Mouse (Mus musculus) limb, embryonic 14.5 days (tissue): ENCODE data around the gene Ngf. TPM values are rescaled to one million over a fixed set of nuclear protein-coding genes. Genes with fewer than 3 reads are reported as not detected.

Source experiments
- ATAC-seq: fragments of 200-750 bp; cut with Nextera tagmentation; 2 replicates; pipeline ENCODE4 v1.8.0; 2017; ENCODE audit warnings: low read depth, moderate number of reproducible peaks, moderate TSS enrichment; ENCODE audit not compliant: low FRiP score
- DNase-seq: peaks from one replicate; pipeline ENCODE4 v3.0.0-alpha.2; 2015; ENCODE audit warnings: low spot score
- H3K27ac ChIP-seq: fragments of 300-500 bp; sonication (generic); replicated peaks from 2 replicates; pipeline ENCODE4 v1.5.1; 2014; ENCODE audit warnings: low read depth, mild to moderate bottlenecking, low read length, moderate library complexity, mixed read lengths
- H3K27me3 ChIP-seq: fragments of 300-500 bp; sonication (generic); 2 replicates; pipeline ENCODE4 v1.6.1; 2014; ENCODE audit warnings: low read length, mixed read lengths; ENCODE audit not compliant: control insufficient read depth, insufficient read depth
- H3K36me3 ChIP-seq: fragments of 300-500 bp; sonication (generic); 2 replicates; pipeline ENCODE4 v1.6.1; 2014; ENCODE audit warnings: mild to moderate bottlenecking, low read length, moderate library complexity, mixed read lengths; ENCODE audit not compliant: control insufficient read depth, insufficient read depth
- H3K4me1 ChIP-seq: fragments of 300-500 bp; sonication (generic); 2 replicates; pipeline ENCODE4 v1.6.1; 2014; ENCODE audit warnings: antibody characterized with exemption, low read length, mixed read lengths; ENCODE audit not compliant: control insufficient read depth, insufficient read depth
- H3K4me2 ChIP-seq: fragments of 300-500 bp; sonication (generic); replicated peaks from 2 replicates; pipeline ENCODE4 v1.6.1; 2014; ENCODE audit warnings: low read depth, mild to moderate bottlenecking, low read length, moderate library complexity; ENCODE audit not compliant: severe bottlenecking
- H3K4me3 ChIP-seq: fragments of 300-500 bp; sonication (generic); replicated peaks from 2 replicates; pipeline ENCODE4 v1.5.1; 2014; ENCODE audit warnings: low read length
- H3K9ac ChIP-seq: fragments of 300-500 bp; sonication (generic); 2 replicates; pipeline ENCODE4 v1.6.1; 2014; ENCODE audit warnings: mild to moderate bottlenecking, low read depth, low read length, moderate library complexity; ENCODE audit not compliant: severe bottlenecking
- H3K9me3 ChIP-seq: fragments of 300-500 bp; sonication (generic); 2 replicates; pipeline ENCODE4 v1.6.1; 2016; ENCODE audit warnings: low read length; ENCODE audit not compliant: control insufficient read depth
- POLR2A ChIP-seq: fragments of 200-500 bp; IDR thresholded peaks from 2 replicates; pipeline ENCODE4 v1.8.0; 2012; ENCODE audit warnings: inconsistent platforms, mild to moderate bottlenecking, moderate library complexity, borderline replicate concordance; ENCODE audit not compliant: insufficient read depth, insufficient read length; ENCODE audit errors: extremely low read depth
- WGBS: fragments of 180-500 bp; shearing (Covaris S2); extraction: QIAGEN DNeasy Blood & Tissue Kit; methylation state at CpG from one replicate; pipeline ENCODE4 v1.1.7; 2014; 5-methylcytosine and 5-hydroxymethylcytosine counted together
- polyA plus RNA-seq, 2 experiments: library from polyadenylated mRNA; depleted of rRNA in 1 of 2; stranded (reverse) in 1 of 2; unstranded in 1 of 2; fragments of >200 nt; fragmentation: Nextera tagmentation in 1 of 2; extraction: Ambion mirVana in 1 of 2; gene quantifications; 2 replicates each; pipeline versions ENCODE4 v1.2.1 to v1.2.3; 2012 to 2014

Gene Ngf
- polyA plus RNA-seq, 2 experiments = 14.6 to 42.0 TPM

DNA sequence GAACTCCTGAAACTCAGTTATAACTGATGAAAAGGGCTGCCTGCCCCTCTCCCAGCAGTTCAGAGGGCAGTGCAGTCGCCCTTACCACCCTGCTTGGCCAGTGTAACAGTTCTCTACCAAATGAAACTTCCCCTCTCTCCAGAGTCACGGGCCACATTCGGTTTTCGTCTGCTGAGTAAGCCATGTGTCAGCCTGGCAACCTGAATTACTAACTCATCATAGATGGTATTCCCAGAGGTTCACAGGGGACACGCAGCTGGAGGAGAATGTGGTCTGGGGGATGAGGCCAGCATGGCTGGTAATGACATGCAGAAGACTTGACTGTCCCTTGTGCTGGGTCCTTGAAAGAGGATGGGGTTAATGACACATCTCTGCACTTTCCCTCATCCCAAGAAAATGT is 1.5 kb downstream of the Ngf start:
- Histone ChIP-seq H3K4me1 (peaks cover 11% of the 10 kb centered on the region; the same call in 1 of the 2 replicates), H3K27me3 (0 out of 2 replicates have a peak, but pooled peaks cover 4% of the 10 kb centered on the region), H3K4me2 (peak overlapping the region; percentile 58), H3K9ac (no peak overlapping the region), H3K27ac (no peak overlapping the region), H3K9me3 (no peaks in the 10 kb centered on the region), H3K4me3 (peak overlapping the region; percentile 49), H3K36me3 (no peaks in the 10 kb centered on the region)
- 42% methylated on average over 5 of the region's 5 CpGs for WGBS
- DNase-seq (no peak), ATAC-seq (no peak)
- TF ChIP-seq POLR2A = no peak

DNA sequence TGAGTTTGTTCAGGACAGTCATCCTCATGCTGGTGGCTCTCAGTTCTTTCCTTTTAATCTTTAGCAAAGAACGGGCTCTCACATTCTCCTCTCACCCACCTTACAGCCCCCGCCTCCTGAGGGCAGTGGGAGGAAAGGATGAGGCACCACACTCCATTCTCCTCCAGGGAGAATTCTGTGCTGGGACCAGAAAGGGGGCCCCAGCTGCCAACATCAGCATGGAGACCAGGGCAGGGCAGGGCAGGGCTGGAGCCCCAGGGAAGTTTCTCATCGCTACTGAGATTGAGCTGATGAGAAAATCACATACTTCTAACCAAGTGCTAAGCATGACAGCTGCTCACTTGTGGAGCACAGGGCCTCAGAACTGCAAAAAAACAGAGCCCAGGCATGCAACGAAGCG is 2.1 kb downstream of the Ngf start:
- H3K4me3 ChIP-seq = peak overlapping the region; percentile 49; the same call in 1 of the 2 replicates
- no peak overlapping the region for H3K27ac ChIP-seq
- no peaks in the 10 kb centered on the region for H3K9me3 ChIP-seq
- H3K4me1 ChIP-seq = peaks cover 11% of the 10 kb centered on the region; the same call in 1 of the 2 replicates
- no peaks in the 10 kb centered on the region for H3K36me3 ChIP-seq
- ATAC-seq (no peak), DNase-seq (no peak)
- 0 out of 2 replicates have a peak, but pooled peaks cover 4% of the 10 kb centered on the region for H3K27me3 ChIP-seq
- no peak for TF ChIP-seq POLR2A
- H3K9ac ChIP-seq = no peak overlapping the region
- WGBS = 52% methylated on average over 5 of the region's 5 CpGs
- peak overlapping the region; percentile 58 for H3K4me2 ChIP-seq

DNA sequence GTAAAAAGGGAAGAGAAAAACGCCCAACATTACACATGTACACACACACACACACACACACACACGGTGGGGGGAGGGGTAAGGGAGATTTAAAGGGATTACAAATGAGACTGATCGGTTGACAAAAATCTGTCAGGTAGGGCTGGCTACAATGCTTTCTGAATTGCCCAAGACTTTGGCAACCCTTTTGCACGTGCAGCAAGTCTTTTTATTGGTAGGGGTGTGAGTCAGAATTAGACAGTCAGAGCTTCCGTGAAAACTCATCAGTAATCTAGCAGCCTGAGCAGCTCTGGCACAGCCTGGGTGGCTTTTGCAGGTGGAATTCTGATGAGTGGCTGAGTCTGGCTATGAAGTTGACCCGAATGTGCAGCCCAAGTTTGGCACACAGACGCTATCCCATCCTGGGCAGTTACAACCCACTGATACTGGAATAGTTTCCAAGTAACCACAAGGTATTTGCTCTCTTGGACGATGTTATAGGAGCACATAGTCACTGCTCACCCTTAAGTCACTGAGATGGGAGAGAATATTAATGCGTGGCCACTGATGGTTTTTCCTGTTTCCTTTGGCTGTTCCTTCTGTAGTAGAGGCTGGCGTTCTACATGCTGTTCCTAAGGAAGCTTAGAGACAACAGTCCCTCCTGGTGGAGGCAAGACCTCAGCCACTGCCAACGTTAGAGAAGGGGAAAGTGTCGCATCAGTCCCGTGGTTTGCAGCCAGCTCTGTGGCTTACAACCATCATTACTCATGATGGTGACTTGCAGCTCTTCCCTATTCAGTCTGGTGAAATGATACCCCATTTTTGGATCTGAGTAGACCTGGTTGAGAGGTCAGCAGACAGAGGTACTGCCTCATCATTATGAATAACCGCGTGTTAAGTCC is 4.8 kb downstream of the Ngf start:
- H3K4me2 ChIP-seq = no peak overlapping the region
- 76% methylated on average over 15 of the region's 15 CpGs for WGBS
- H3K4me3 ChIP-seq = no peak overlapping the region
- H3K9me3 ChIP-seq = no peaks in the 10 kb centered on the region
- DNase-seq (no peak), ATAC-seq (no peak)
- no peak overlapping the region for H3K9ac ChIP-seq
- H3K36me3 ChIP-seq = no peaks in the 10 kb centered on the region
- 0 out of 2 replicates have a peak, but pooled peaks cover 4% of the 10 kb centered on the region for H3K27me3 ChIP-seq
- no peak overlapping the region for H3K27ac ChIP-seq
- peaks cover 14% of the 10 kb centered on the region for H3K4me1 ChIP-seq
- TF ChIP-seq POLR2A = no peak

DNA sequence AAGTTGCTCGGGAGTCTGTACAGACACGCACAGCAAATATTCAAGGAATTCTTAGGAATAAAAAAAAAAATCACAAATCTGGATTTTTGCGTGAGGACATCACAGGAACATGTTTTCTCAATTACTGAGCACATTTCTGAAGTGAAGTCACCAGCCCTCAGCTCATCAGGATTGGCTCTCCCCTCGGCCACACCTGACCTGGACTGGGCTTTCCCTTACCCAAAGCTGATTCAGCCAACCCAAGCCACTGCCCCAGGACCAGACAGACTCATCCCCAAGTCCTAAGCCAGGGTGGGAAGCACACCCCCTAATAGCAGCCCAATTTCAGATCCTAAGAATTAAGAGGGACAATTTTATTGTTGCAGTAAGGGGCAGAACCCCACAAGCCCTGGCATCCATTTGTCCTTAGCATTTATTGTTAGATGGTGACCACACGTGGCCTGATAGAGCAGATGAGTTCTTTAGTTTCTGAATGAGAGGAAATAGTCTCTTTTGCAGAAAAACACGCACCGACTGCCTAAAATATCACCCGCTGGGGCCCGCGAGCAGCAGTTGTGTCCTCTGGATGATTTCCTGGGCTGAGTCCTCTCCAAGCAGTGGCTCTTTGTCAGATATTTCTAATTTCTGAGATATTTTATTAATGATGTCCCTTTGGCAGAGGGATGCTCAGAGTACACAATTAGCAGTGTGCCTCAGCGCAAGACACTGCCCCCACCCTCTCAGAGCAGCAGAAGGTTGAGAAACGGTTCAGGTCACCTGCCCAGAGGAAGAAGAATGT is 8.4 kb downstream of the Ngf start:
- no peaks in the 10 kb centered on the region for H3K9me3 ChIP-seq
- H3K27ac ChIP-seq = no peak overlapping the region
- no peak for TF ChIP-seq POLR2A
- no peaks in the 10 kb centered on the region for H3K27me3 ChIP-seq
- no peak overlapping the region for H3K4me2 ChIP-seq
- WGBS = 65% methylated on average over 12 of the region's 12 CpGs
- DNase-seq (peak; percentile 30), ATAC-seq (no peak)
- H3K4me1 ChIP-seq = peaks cover 5% of the 10 kb centered on the region
- no peak overlapping the region for H3K9ac ChIP-seq
- H3K4me3 ChIP-seq = no peak overlapping the region
- H3K36me3 ChIP-seq = no peaks in the 10 kb centered on the region

DNA sequence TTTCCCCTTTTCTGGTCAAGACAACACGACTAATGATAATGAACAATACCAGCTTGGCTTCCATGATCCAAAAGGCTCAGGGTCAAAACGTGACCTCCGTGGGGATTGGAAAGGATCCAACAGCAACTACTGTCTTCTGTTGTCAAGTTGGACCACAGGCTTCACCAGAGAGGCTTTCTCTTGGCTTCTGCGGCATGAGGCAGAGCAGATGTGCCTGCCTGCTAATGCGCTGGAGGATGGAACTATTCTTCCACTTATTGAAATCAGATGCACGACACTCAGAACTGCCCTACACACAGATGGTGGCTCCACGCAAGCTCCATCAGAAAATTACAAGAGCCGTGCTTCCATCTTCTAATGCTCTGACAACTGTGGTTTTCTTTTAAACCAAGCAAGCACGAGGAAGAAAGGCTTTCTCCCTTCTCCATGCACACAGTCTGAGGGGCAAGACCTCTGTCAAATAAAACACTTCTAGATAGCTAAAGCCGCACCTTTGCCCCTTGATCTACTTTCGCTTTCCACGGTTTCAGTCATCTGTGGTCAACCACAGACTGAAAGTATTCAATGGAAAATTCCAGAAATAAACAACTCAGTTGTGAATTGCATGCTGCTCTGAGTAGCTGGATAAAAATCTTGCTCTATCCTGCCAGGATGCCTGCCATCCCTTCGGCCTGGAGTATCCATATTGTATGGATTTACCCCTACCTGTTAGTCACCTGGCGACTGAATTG is 20.8 kb downstream of the Ngf start:
- Histone ChIP-seq H3K9me3 (no peaks in the 10 kb centered on the region), H3K27ac (no peak overlapping the region), H3K4me3 (no peak overlapping the region), H3K4me1 (peaks cover 11% of the 10 kb centered on the region), H3K4me2 (no peak overlapping the region), H3K27me3 (no peaks in the 10 kb centered on the region), H3K36me3 (no peaks in the 10 kb centered on the region), H3K9ac (no peak overlapping the region)
- 54% methylated on average over 14 of the region's 14 CpGs for WGBS
- DNase-seq (peak; percentile 51), ATAC-seq (no peak)
- no peak for TF ChIP-seq POLR2A
